Mouse (Mus musculus) MEL (cell line): Measurements from ENCODE around the gene Npl. TPM values are rescaled to one million over a fixed set of nuclear protein-coding genes. Genes with fewer than 3 reads are reported as not detected.

ENCODE experiments used
- DNase-seq: peaks from one replicate; pipeline ENCODE4 v3.0.0; 2011; ENCODE audit warnings: low read depth, low spot score
- H3K27ac ChIP-seq: 2 replicates; pipeline ENCODE4 v1.5.1; 2012; ENCODE audit warnings: low read depth, mild to moderate bottlenecking, control low read depth, low read length, moderate library complexity; ENCODE audit not compliant: control insufficient read depth
- H3K27me3 ChIP-seq, 2 experiments: fragments of 150-350 bp in 1 of 2; sonication (generic) in 1 of 2; 2 replicates each; pipeline ENCODE4 v1.6.1; 2012; ENCODE audit warnings: low read length in 2 of 2, mild to moderate bottlenecking in 2 of 2, improper control_type of control experiment in 1 of 2, moderate library complexity in 1 of 2; ENCODE audit not compliant: insufficient read depth in 2 of 2, control insufficient read depth in 1 of 2
- H3K36me3 ChIP-seq, 2 experiments: 2 replicates each; pipeline ENCODE4 v1.6.1; 2012 to 2014; ENCODE audit warnings: low read length in 2 of 2, improper control_type of control experiment in 1 of 2, inconsistent platforms in 1 of 2, mild to moderate bottlenecking in 1 of 2; ENCODE audit not compliant: insufficient read depth in 2 of 2, control insufficient read depth in 1 of 2
- H3K4me1 ChIP-seq, 2 experiments: fragments of 150-350 bp in 1 of 2; sonication (generic) in 1 of 2; 2 replicates each; pipeline ENCODE4 v1.6.1; 2012; ENCODE audit warnings: low read length in 2 of 2, improper control_type of control experiment in 1 of 2, mild to moderate bottlenecking in 1 of 2; ENCODE audit not compliant: insufficient read depth in 2 of 2, control insufficient read depth in 1 of 2
- H3K4me3 ChIP-seq, 2 experiments: fragments of 150-350 bp in 1 of 2; sonication (generic) in 1 of 2; 2 replicates each; pipeline ENCODE4 v1.5.1; 2012; ENCODE audit warnings: low read depth in 2 of 2, low read length in 2 of 2, mild to moderate bottlenecking in 2 of 2, moderate library complexity in 2 of 2, control low read depth in 1 of 2, improper control_type of control experiment in 1 of 2; ENCODE audit not compliant: control insufficient read depth in 1 of 2, insufficient read depth in 1 of 2
- H3K79me2 ChIP-seq: 2 replicates; pipeline ENCODE4 v1.6.1; 2012; ENCODE audit warnings: mild to moderate bottlenecking, low read length, moderate library complexity; ENCODE audit not compliant: control insufficient read depth, poor library complexity, insufficient read depth
- H3K9ac ChIP-seq: 2 replicates; pipeline ENCODE4 v1.6.1; 2012; ENCODE audit warnings: low read depth, mild to moderate bottlenecking, control low read depth, low read length, moderate library complexity; ENCODE audit not compliant: control insufficient read depth, poor library complexity, severe bottlenecking
- H3K9me3 ChIP-seq: fragments of 150-350 bp; sonication (generic); replicated peaks from 2 replicates; pipeline ENCODE4 v1.6.1; 2012; ENCODE audit warnings: mild to moderate bottlenecking, low read length, improper control_type of control experiment, moderate library complexity; ENCODE audit not compliant: insufficient read depth
- CHD1 ChIP-seq: IDR thresholded peaks from 2 replicates; pipeline ENCODE4 v1.6.1; 2012; ENCODE audit warnings: low read depth, mild to moderate bottlenecking, inconsistent platforms, low read length, improper control_type of control experiment
- CHD2 ChIP-seq: IDR thresholded peaks from 2 replicates; pipeline ENCODE4 v1.6.1; 2011; ENCODE audit warnings: low read length, improper control_type of control experiment
- CTCF ChIP-seq, 3 experiments: IDR thresholded peaks in 2 of 3; conservative IDR thresholded peaks in 1 of 3; 2 replicates each; pipeline ENCODE4 v1.5.1; 2011 to 2012; ENCODE audit warnings: low read length in 3 of 3, low read depth in 2 of 3, mild to moderate bottlenecking in 2 of 3, improper control_type of control experiment in 1 of 3, inconsistent platforms in 1 of 3, mixed read lengths in 1 of 3, moderate library complexity in 1 of 3; ENCODE audit not compliant: control insufficient read depth in 1 of 3, insufficient read depth in 1 of 3, poor library complexity in 1 of 3, severe bottlenecking in 1 of 3
- E2F4 ChIP-seq: IDR thresholded peaks from 2 replicates; pipeline ENCODE4 v1.6.1; 2011; ENCODE audit warnings: low read depth, low read length, improper control_type of control experiment, borderline replicate concordance
- EP300 ChIP-seq, 2 experiments: IDR thresholded peaks; 2 replicates each; pipeline ENCODE4 v1.6.1; 2011; ENCODE audit warnings: improper control_type of control experiment in 2 of 2, low read length in 2 of 2, low read depth in 1 of 2, mild to moderate bottlenecking in 1 of 2
- ETS1 ChIP-seq: IDR thresholded peaks from 2 replicates; pipeline ENCODE4 v1.6.1; 2012; ENCODE audit warnings: low read depth, mild to moderate bottlenecking, inconsistent platforms, low read length, improper control_type of control experiment, moderate library complexity
- MAX ChIP-seq: IDR thresholded peaks from 2 replicates; pipeline ENCODE4 v1.6.1; 2011; ENCODE audit warnings: low read length, improper control_type of control experiment
- MEF2A ChIP-seq: IDR thresholded peaks from 2 replicates; pipeline ENCODE4 v1.6.1; 2014; ENCODE audit warnings: low read depth, mild to moderate bottlenecking, inconsistent platforms, low read length, improper control_type of control experiment; ENCODE audit not compliant: poor library complexity, insufficient replicate concordance, severe bottlenecking; ENCODE audit errors: extremely low read depth
- MXI1 ChIP-seq: IDR thresholded peaks from 2 replicates; pipeline ENCODE4 v1.6.1; 2011; ENCODE audit warnings: mild to moderate bottlenecking, low read depth, low read length, improper control_type of control experiment
- RAD21 ChIP-seq: IDR thresholded peaks from 2 replicates; pipeline ENCODE4 v1.6.1; 2011; ENCODE audit warnings: mild to moderate bottlenecking, low read depth, low read length, improper control_type of control experiment
- RCOR1 ChIP-seq: IDR thresholded peaks from 2 replicates; pipeline ENCODE4 v1.6.1; 2012; ENCODE audit warnings: low read depth, mild to moderate bottlenecking, inconsistent platforms, low read length, improper control_type of control experiment
- UBTF ChIP-seq: IDR thresholded peaks from 2 replicates; pipeline ENCODE4 v1.6.1; 2012; ENCODE audit warnings: low read depth, mild to moderate bottlenecking, inconsistent platforms, low read length, improper control_type of control experiment, moderate library complexity, borderline replicate concordance; ENCODE audit not compliant: insufficient read depth
- USF1 ChIP-seq: IDR thresholded peaks from 2 replicates; pipeline ENCODE4 v1.6.1; 2014; ENCODE audit warnings: low read depth, mild to moderate bottlenecking, inconsistent platforms, low read length, improper control_type of control experiment, moderate library complexity
- ZKSCAN1 ChIP-seq: IDR thresholded peaks from 2 replicates; pipeline ENCODE4 v1.6.1; 2012; ENCODE audit warnings: low read depth, mild to moderate bottlenecking, inconsistent platforms, low read length, improper control_type of control experiment, moderate library complexity
- ZNF384 ChIP-seq: IDR thresholded peaks from 2 replicates; pipeline ENCODE4 v1.6.1; 2012; ENCODE audit warnings: low read depth, mild to moderate bottlenecking, inconsistent platforms, low read length, improper control_type of control experiment
- polyA plus RNA-seq, 2 experiments: library from polyadenylated mRNA; stranded (reverse) in 1 of 2; unstranded in 1 of 2; fragments of >175 nt in 1 of 2; fragments of >200 nt in 1 of 2; gene quantifications; 2 replicates each; pipeline versions ENCODE4 v1.2.1 to v1.2.4; 2012; ENCODE audit warnings: low replicate concordance in 2 of 2, low read depth in 1 of 2; ENCODE audit not compliant: insufficient read length in 2 of 2, insufficient read depth in 1 of 2, missing spikeins in 1 of 2
- total RNA-seq: library from RNA; depleted of rRNA; stranded (reverse); fragments of 300-350 nt; gene quantifications from 2 replicates; pipeline ENCODE4 v1.2.3, GENCODE M21; 2012

The Npl gene
- total and polyA plus RNA-seq, 3 experiments = 0.08 TPM; not detected in 2

DNA sequence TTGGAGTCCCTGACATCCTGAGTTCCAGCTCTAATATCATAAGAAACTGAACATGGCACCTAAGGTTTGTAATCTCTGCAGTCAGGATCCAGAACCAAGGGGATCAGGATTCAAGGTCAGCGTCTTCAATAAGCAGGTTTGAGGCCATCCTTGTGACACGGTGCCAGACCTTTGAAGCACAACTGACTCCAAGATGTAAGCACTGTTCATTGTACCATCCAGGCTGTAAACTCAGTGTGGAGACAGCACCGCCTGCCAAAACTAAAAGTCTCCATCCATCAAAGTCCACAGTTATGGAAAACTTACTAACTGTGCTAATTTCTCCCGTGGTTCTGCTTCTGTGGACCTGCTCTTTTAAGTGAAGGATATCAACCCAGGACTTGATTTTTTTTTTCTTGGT lies 59.9 kb downstream of the Npl start:
- TF ChIP-seq CHD2 (no peak), UBTF (no peak), USF1 (no peak), CTCF (IDR thresholded peaks at IDR 0.05 in 2 of 3, conservative IDR thresholded peaks at IDR 0.05 in 1 of 3; ENCODE audit: control insufficient read depth in 1 of 3, insufficient read depth in 1 of 3, low read depth in 2 of 3, low read length in 3 of 3, poor library complexity in 1 of 3, severe bottlenecking in 1 of 3) (no peak), E2F4 (no peak)
- Histone ChIP-seq H3K79me2 (peaks cover 24% of the 10 kb centered on the region), H3K27me3 (no peaks in the 10 kb centered on the region), H3K4me3 (no peak overlapping the region), H3K36me3 (peaks cover 0 to 6% of the 10 kb centered on the region in 2 experiments; a peak in 3 of 4 replicates), H3K4me1 (peaks cover 0 to 4% of the 10 kb centered on the region in 2 experiments; a peak in 2 of 4 replicates), H3K9me3 (no peaks in the 10 kb centered on the region), H3K27ac (no peak overlapping the region), H3K9ac (no peak overlapping the region)
- no peak for DNase-seq

GRCm38 (mm10) chr1:153489540-153489939 lies 60.3 kb downstream of the Npl start:
- Histone ChIP-seq H3K4me3 (no peak overlapping the region), H3K4me1 (peaks cover 0 to 6% of the 10 kb centered on the region in 2 experiments; a peak in 2 of 4 replicates), H3K27ac (no peak overlapping the region), H3K9ac (no peak overlapping the region), H3K9me3 (no peaks in the 10 kb centered on the region), H3K27me3 (no peaks in the 10 kb centered on the region), H3K36me3 (peaks cover 0 to 10% of the 10 kb centered on the region in 2 experiments; a peak in 3 of 4 replicates), H3K79me2 (peaks cover 28% of the 10 kb centered on the region)
- DNase-seq = no peak
- TF ChIP-seq RAD21 (no peak), MXI1 (no peak), CHD2 (no peak), ETS1 (no peak), ZKSCAN1 (no peak), E2F4 (no peak), MEF2A (no peak), CHD1 (no peak), EP300 (IDR thresholded peaks at IDR 0.05; ENCODE audit: low read depth in 1 of 2, low read length in 2 of 2) (no peak), ZNF384 (no peak), MAX (no peak), RCOR1 (no peak)
